Mouse (Mus musculus) granulocyte monocyte progenitor cell, adult 5-6 weeks (primary cell): ENCODE data around the gene Ptgs2. TPM values are rescaled to one million over a fixed set of nuclear protein-coding genes. Genes with fewer than 3 reads are reported as not detected.

Experiments
- ATAC-seq: replicated peaks from 2 replicates; pipeline ENCODE4 v1.8.0; 2016; ENCODE audit warnings: mild to moderate bottlenecking, moderate TSS enrichment, inconsistent platforms; ENCODE audit not compliant: poor library complexity, severe bottlenecking
- total RNA-seq, 2 experiments: library from RNA; stranded (forward) in 1 of 2; stranded (reverse) in 1 of 2; fragments of 200-712, 200-1000 nt in 1 of 2; fragments of >200 nt in 1 of 2; fragmentation: Nextera tagmentation in 1 of 2; gene quantifications; 2 replicates each; pipeline ENCODE4 v1.2.3; 2014 to 2017

Ptgs2 gene
- total RNA-seq, 2 experiments from 2014 or later: 1.3 TPM; not detected in 1

DNA sequence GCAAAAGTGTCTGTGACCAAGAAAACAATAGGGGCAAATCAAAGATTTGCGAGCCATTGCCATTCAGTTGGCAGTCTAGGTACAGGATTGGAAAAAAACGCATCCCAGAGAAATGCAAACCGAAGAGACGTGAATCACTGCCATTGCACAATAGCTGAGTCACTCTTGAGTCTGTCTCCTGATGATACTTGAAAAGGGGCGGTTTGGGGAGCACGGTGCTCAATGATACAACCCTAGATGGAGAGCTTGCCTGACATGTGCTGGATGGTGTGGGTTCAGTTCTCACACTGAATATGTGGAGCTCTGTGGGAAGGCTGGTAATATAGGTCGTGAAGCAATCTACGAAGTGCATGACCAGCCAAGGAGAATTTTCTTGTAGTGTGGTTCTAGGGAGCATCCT, 45.2 kb downstream of the Ptgs2 start:
- peak; percentile 91 for ATAC-seq

DNA sequence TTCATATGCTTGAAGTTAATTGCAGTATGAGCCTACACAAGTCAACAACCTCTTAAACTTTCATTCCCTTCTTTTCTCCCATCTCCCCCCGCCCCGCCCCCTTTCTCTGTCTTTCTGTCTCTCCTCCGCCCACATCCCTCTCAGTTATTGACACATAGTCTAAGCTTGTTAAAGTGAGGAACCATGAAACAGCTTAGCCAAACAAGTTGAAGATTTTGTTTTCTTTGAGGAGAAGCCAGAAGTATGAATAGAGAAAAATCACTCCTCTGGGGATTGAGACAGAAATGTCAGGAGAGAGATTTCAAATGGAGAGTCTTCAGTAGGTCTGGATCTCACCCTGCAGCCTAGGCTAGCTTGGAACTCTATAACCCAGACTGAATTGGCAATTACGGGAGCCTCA, 47.4 kb downstream of the Ptgs2 start:
- no peak for ATAC-seq

DNA sequence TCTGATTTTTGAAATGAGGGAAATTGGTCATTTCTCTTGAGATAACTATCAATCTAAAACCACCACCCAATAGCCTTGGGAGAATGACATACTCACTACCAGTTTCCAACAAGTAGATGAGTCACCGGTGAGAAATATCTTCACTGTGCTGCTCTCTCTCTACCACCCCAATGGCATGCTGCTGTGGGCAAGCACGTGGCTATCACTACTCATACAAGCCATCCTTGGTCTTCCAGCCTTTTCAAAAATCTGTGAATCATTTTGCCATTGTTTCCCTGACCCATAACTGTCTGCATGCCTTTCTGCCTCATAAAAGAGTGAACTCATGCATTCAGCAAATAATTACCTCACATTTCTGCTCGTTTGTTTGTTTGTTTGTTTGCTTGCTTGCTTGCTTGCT, 51.6 kb downstream of the Ptgs2 start:
- ATAC-seq: peak; percentile 40

Other genes with a start within 250 kb of the Ptgs2 start
- 30.3 and 75.2 TPM in 2 replicates for gene Pla2g4a, start 138.7 kb upstream of the Ptgs2 start, total RNA-seq (2014; fragmentation: Nextera tagmentation)
- gene Pla2g4a, start 138.7 kb upstream of the Ptgs2 start, total RNA-seq (2017): 53.3 and 59.7 TPM in 2 replicates
- not detected in 2 replicates for gene Pdc, start 219.4 kb downstream of the Ptgs2 start, total RNA-seq (2014; fragmentation: Nextera tagmentation)
- gene Pdc, start 219.4 kb downstream of the Ptgs2 start, total RNA-seq (2017): not detected in 2 replicates